Mouse (Mus musculus) WW6 (cell line): ENCODE results near the gene Lrba.

Experiments used
- DNase-seq: peaks from one replicate; pipeline ENCODE4 v3.0.0-alpha.2; 2013; ENCODE audit warnings: low read depth, low spot score

Lrba gene

GRCm38 (mm10) chr3:86224564-86225421 lies at the start of gene Lrba:
Lrba (plus strand) TSS chr3:86224680.
- peak; percentile 64 for DNase-seq

DNA sequence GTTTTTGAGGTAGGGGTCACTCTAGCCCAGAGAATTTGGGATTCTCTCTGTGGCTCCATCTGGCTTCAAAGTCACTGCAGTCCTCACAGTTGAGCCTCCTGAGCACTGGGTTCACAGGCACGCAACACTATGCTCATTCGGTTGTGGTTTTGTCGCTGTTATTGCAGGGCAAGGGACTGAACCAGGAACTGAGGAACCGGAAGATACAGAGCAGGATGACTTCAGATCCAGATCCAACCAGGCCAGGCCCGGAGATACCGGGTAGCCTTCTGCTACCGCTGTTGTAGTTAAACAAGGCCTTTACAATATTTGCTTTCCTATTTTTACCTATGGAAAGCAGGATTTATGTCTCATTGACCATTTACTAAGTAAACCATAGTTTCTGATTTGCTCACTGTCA lies 44.8 kb upstream of the Lrba start:
- DNase-seq = no peak

DNA sequence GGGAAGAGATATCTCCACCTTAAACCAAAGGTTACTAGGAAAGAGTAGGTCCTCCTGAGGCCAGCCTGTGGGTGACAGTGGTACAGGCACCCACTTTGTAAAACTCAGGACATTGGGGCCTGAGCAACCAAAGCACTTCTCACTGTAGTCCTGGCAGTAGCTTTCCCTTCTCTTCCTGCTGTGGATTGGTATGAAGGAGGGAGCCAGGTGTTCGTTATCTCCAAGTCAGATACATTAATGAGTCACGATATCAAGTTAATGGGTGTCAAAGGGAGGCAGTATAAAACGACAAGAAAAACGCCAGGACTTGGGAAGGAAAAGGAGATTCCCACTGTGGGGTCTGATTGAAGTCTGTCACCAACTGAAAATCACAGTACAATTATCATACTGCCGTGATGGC lies 43.4 kb upstream of the Lrba start:
- DNase-seq = no peak

DNA sequence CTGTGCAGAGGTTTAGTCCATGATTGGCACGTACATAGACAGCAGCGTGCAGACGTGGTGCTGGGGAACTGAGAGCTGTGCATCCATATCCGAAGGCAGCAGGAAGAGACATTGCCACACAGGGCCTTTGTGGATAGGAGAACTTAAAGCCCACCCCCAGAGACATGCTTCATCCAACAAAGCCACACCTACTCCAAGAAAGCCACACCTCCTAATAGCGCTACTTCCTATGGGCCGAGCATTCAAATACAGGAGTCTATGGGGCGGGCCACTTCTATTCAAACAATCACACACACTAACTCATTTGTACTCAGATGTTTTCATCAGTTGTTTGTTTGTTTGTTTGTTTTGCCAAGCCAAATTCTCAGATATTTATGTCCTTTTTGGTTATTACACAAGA lies 39.9 kb upstream of the Lrba start:
- peak; percentile 9 for DNase-seq

GRCm38 (mm10) chr3:86187736-86188389 lies 36.6 kb upstream of the Lrba start:
- no peak for DNase-seq

DNA sequence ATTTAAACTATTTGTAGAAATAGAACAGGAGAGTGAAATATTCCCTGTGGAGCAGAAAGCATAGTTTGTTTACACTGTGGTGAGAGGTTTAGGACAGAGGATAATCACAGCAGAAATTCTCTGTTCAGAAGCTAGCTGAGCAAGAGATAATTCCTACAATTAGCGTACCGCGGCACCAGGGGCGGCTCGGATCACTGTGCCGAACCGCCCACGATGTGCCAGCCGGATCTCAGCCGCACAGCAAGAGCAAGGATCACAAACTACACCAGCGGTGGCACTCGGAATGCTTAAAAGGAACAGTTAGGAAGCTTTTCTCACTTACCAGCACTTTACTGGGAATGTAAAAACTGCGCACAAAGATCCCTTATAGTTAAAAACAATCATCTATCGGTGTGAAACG lies 28.5 kb upstream of the Lrba start:
- DNase-seq = no peak

- DNase-seq = no peak
These were observed 28.0 kb upstream of the Lrba start for GRCm38 (mm10) chr3:86196471-86196870.

- no peak for DNase-seq
These were observed 22.8 kb upstream of the Lrba start for GRCm38 (mm10) chr3:86201645-86202175.

DNA sequence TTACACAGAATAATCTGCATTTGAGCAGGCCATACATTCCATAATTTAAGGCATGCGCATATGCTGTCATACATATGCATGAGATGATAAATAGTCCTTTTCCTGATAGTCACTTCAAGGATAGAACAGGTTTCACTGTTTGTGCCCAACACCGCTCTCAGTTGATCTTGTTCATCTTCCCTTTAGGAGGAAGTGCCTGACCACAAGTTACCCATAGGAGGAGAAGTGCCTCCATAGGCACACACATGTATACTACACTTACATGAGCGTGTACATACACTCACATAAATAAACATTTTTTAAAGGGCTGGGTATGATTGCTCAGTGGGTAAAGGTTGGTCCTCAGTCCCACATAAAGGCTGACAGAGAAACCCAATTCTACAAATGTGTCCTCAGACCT lies 22.0 kb upstream of the Lrba start:
- DNase-seq = no peak

GRCm38 (mm10) chr3:86204608-86205358 lies 19.7 kb upstream of the Lrba start:
- DNase-seq = no peak

- no peak for DNase-seq
These were observed 17.9 kb upstream of the Lrba start for GRCm38 (mm10) chr3:86206556-86206955.

GRCm38 (mm10) chr3:86210267-86210939 lies 14.1 kb upstream of the Lrba start:
- no peak for DNase-seq

- no peak for DNase-seq
These were observed 13.5 kb upstream of the Lrba start for GRCm38 (mm10) chr3:86210959-86211358.

- no peak for DNase-seq
These were observed 10.2 kb upstream of the Lrba start for GRCm38 (mm10) chr3:86214248-86214647.

DNA sequence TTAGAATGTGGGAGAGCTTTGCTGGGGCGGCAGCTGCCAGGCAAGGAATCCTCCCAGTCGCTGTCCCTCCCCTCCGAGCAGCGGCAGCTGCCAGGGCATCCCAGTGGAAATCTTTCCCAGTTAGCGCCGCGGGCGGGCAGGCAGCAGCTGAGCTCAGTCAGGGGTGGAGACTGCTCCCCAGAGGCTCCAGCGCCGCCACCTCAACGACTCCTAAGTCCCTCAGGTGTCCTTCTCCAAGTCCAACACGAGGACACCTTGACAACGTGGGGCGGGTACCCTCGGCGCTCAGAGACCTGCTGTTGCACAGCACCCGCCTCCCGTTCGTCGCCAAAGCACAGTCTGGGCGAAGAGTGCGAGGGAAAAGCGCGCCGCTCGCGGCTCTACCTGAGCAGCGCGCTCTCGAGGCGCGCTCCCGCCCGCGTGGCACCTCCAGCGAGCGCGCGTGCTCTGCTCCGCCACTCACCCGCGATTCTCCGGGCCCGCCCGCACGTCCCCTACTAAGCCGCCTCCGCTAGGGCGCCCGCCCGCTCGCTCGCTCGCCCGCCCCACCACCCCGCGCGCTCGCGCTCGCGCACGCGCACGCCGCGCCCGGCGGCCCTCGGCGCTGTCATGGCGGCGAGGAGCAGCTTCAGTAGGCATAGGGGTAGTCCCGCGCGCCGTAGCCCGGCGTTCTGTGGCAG lies 706 bp upstream of the Lrba start:
- DNase-seq = peak; percentile 77

- no peak for DNase-seq
These were observed 241 bp upstream of the Lrba start for GRCm38 (mm10) chr3:86224314-86224563.

- no peak for DNase-seq
These were observed 7.1 kb downstream of the Lrba start for GRCm38 (mm10) chr3:86231532-86232086.

- no peak for DNase-seq
These were observed 22.7 kb downstream of the Lrba start for GRCm38 (mm10) chr3:86247193-86247592.

- DNase-seq = no peak
These were observed 26.7 kb downstream of the Lrba start for GRCm38 (mm10) chr3:86251212-86251611.

DNA sequence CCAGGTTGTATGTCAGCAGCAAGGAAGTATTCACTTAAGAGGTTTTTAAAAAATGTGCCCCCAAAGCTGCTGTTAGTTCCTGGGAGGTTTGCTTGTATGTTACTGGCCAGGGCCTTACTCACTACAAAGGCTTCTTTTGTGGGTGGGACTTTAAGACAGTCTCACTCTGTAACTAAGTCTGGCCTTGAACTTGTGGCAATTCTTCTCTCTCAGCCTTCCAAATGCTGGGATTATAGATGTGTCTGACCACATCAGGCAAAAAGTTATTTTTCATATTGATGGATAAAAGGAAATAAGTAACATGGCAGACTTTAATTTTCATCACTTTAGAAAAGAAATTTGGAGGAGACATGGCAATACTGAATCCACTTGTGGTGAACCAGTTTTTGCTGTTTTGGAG lies 28.1 kb downstream of the Lrba start:
- DNase-seq = no peak

DNA sequence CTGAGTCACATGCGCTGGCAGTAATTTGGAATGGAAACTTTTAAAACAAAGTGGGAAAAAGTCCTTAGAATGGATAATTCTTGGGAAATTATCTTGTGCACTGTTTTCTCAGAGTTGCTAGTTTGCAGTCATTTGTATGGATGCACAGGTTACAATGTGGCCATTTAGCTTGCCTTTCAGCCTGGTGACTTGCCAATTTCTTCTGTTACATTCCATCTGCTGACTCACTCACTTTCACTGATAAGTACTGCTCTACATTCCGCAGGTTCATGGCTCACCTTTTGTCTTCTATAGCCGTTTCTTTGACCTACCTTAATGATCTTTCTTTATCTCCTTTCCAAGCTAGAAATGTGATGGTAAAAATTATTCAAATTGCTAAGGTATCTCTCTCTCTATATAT lies 28.6 kb downstream of the Lrba start:
- no peak for DNase-seq
